In the genomic region with DNA sequence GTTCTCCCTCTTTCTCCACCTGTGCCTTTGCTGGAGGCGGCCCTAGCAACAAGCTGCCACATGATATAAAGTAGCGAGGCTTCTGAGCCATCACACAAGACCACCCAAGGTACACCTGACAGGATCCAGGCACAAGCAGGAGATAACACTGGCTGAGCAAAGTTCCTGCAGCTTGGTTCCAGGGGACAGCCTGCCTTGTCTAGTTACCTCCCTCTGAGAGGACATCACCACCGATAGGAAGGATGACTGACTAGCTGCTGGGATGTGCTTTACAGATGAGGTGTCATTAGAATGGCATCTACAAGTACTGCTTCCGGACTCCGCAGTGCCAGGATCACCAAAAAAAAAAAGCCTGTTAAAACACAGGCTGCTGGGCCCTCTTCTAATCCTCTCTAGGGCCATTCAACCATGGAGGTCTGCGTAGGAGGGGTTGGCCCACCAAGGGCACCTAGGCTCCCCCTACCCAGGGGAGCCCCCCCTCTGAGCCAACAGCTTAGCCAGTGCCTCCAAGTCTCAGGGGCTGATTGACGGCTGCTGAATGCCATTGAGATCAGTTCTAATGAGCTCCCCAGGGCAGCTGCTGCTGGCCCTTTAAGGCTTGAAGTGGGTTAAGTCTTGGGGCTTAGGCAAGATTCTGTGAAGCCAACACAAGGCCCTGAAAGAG, we compare ENCODE assay signal across 10 mouse cellular contexts.
DNase-seq lines count a peak whose midpoint lies in the region; ATAC-seq and TF ChIP-seq lines count a peak whose summit lies in the region.
"Had no signal": no experiment of that assay in that cellular context is flagged by ENCODE, and none has a peak within 500 bp of the region (broad histone marks: within the 10 kb centered on the region; RNA-seq: fewer than 3 reads in every experiment).

No protein-coding gene starts in this region.

- 24% methylated on average over 7 of the region's 7 CpGs for WGBS in kidney, postnatal 0 days
- WGBS in forebrain, embryonic 15.5 days = 8% methylated on average over 7 of the region's 7 CpGs
- WGBS in midbrain, embryonic 13.5 days = 5% methylated on average over 7 of the region's 7 CpGs

- H3K4me2 ChIP-seq in kidney, postnatal 0 days (ENCODE audit: low read length) = no peak overlapping the region
- H3K4me2 ChIP-seq in forebrain, embryonic 15.5 days (replicated peaks) = no peak overlapping the region
- H3K4me2 ChIP-seq in midbrain, embryonic 13.5 days (replicated peaks) = no peak overlapping the region

- peaks cover 8% of the 10 kb centered on the region; the same call in 1 of the 2 replicates for H3K4me1 ChIP-seq in kidney, postnatal 0 days (replicated peaks; ENCODE audit: insufficient read depth, low read length)
- peaks cover 12% of the 10 kb centered on the region for H3K4me1 ChIP-seq in forebrain, embryonic 15.5 days
- H3K4me1 ChIP-seq in midbrain, embryonic 13.5 days (replicated peaks) = peaks cover 16% of the 10 kb centered on the region

- peak; percentile 65 for ATAC-seq in kidney, postnatal 0 days (replicated peaks; ENCODE audit: low FRiP score, low read depth)
- ATAC-seq in forebrain, embryonic 15.5 days (replicated peaks) = peak; percentile 77
- peak; percentile 88 for ATAC-seq in midbrain, embryonic 13.5 days
- ATAC-seq in inflammation-experienced regulatory T-cells, adult 6 months = no peak

- H3K27me3 ChIP-seq in kidney, postnatal 0 days (ENCODE audit: insufficient read depth, low read length) = no peaks in the 10 kb centered on the region
- no peaks in the 10 kb centered on the region for H3K27me3 ChIP-seq in forebrain, embryonic 15.5 days
- peaks cover 9% of the 10 kb centered on the region; the same call in 1 of the 2 replicates for H3K27me3 ChIP-seq in midbrain, embryonic 13.5 days

- H3K9ac ChIP-seq in kidney, postnatal 0 days (ENCODE audit: low read depth, low read length) = no peak overlapping the region
- no peak overlapping the region for H3K9ac ChIP-seq in forebrain, embryonic 15.5 days (replicated peaks)
- H3K9ac ChIP-seq in midbrain, embryonic 13.5 days (replicated peaks) = no peak overlapping the region

- H3K9me3 ChIP-seq in kidney, postnatal 0 days (replicated peaks; ENCODE audit: low read length) = no peaks in the 10 kb centered on the region
- H3K9me3 ChIP-seq in forebrain, embryonic 15.5 days = no peaks in the 10 kb centered on the region
- no peaks in the 10 kb centered on the region for H3K9me3 ChIP-seq in midbrain, embryonic 13.5 days

- H3K36me3 ChIP-seq in kidney, postnatal 0 days (ENCODE audit: insufficient read depth, low read length) = no peaks in the 10 kb centered on the region
- H3K36me3 ChIP-seq in forebrain, embryonic 15.5 days = no peaks in the 10 kb centered on the region
- no peaks in the 10 kb centered on the region for H3K36me3 ChIP-seq in midbrain, embryonic 13.5 days

- H3K4me3 ChIP-seq in kidney, postnatal 0 days (replicated peaks; ENCODE audit: low read depth, low read length) = no peak overlapping the region
- H3K4me3 ChIP-seq in forebrain, embryonic 15.5 days = no peak overlapping the region
- no peak overlapping the region for H3K4me3 ChIP-seq in midbrain, embryonic 13.5 days (replicated peaks)
- H3K4me3 ChIP-seq: erythroblast, embryonic 14.5 days had no signal

- H3K27ac ChIP-seq in kidney, postnatal 0 days = no peak overlapping the region
- no peak overlapping the region for H3K27ac ChIP-seq in forebrain, embryonic 15.5 days (replicated peaks)
- H3K27ac ChIP-seq in midbrain, embryonic 13.5 days = 0 out of 2 replicates have a peak overlapping the region, but pooled peaks have one; percentile 17

- TF ChIP-seq CTCF in kidney, postnatal 0 days (IDR thresholded peaks at IDR 0.05; ENCODE audit: low read depth) = no peak

- peak; percentile 58 for DNase-seq in kidney, postnatal 0 days (ENCODE audit: low spot score)
- DNase-seq in kidney, postnatal 10 days = no peak
- peak; percentile 69 for DNase-seq in embryo, embryonic 10.5 days (ENCODE audit: low spot score)
- no peak for DNase-seq in right cerebral cortex, postnatal 10 days (ENCODE audit: low spot score in 2 of 2)
- no peak for DNase-seq in left cerebral cortex, postnatal 10 days (ENCODE audit: extremely low spot score in 1 of 2, low spot score in 2 of 2)
- DNase-seq: thymus, postnatal 4 days had no signal

- intact Hi-C loops in left cerebral cortex, postnatal 10 days (cut with DNase I) = no loop called here

Comparison
In these comparisons a context has a peak if more than half of its experiments do, and no peak if none do; other contexts are left out.
1. DNase-seq: peak in kidney, postnatal 0 days (single experiment) and embryo, embryonic 10.5 days (single experiment); none in kidney, postnatal 10 days (single experiment), right cerebral cortex, postnatal 10 days (0 of 2) and left cerebral cortex, postnatal 10 days (0 of 2).